In the genomic region with DNA sequence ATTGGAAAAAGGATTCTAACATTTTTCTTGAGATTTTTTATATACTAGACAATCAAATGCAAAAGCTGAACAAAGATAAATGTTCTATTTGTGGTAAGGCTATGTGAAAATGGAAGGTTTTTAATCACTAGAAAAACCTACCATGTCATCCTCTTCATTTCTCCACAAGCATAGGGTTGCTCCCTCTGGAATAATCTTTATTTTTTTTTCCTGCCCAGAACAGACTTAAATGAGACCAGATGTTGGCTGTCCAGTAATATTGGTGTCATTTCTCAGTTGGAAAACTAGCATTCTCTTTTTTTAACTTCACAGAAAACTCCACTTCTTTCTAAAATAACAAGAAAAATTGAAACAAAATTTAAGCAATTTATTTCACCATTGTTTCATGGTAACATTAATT, we compare ENCODE assay signal across 20 mouse cellular contexts.
"Had no signal": no experiment of that assay in that cellular context is flagged by ENCODE, and none has a peak within 500 bp of the region (broad histone marks: within the 10 kb centered on the region; RNA-seq: fewer than 3 reads in every experiment).

No protein-coding gene starts in this region.

- H3K27me3 ChIP-seq: limb, embryonic 12.5 days; liver, embryonic 12.5 days; liver, embryonic 15.5 days; midbrain, embryonic 12.5 days; midbrain, embryonic 15.5 days; neural tube, embryonic 12.5 days; neural tube, embryonic 15.5 days had no signal

- H3K36me3 ChIP-seq: limb, embryonic 12.5 days; liver, embryonic 12.5 days; liver, embryonic 15.5 days; midbrain, embryonic 12.5 days; midbrain, embryonic 15.5 days; neural tube, embryonic 12.5 days; neural tube, embryonic 15.5 days had no signal

- H3K4me3 ChIP-seq: left cerebral cortex, adult 2 months; limb, embryonic 12.5 days; liver, embryonic 12.5 days; liver, embryonic 15.5 days; midbrain, embryonic 12.5 days; midbrain, embryonic 15.5 days; neural tube, embryonic 12.5 days; neural tube, embryonic 15.5 days had no signal

- H3K9me3 ChIP-seq: limb, embryonic 12.5 days; liver, embryonic 12.5 days; liver, embryonic 15.5 days; midbrain, embryonic 12.5 days; midbrain, embryonic 15.5 days; neural tube, embryonic 12.5 days; neural tube, embryonic 15.5 days had no signal

- H3K4me1 ChIP-seq: liver, embryonic 12.5 days; liver, embryonic 15.5 days; midbrain, embryonic 12.5 days; midbrain, embryonic 15.5 days; neural tube, embryonic 12.5 days; neural tube, embryonic 15.5 days had no signal

- H3K27ac ChIP-seq: left cerebral cortex, adult 2 months; limb, embryonic 12.5 days; liver, embryonic 12.5 days; liver, embryonic 15.5 days; midbrain, embryonic 12.5 days; midbrain, embryonic 15.5 days; neural tube, embryonic 12.5 days; neural tube, embryonic 15.5 days; stomach, postnatal 0 days had no signal

- H3K4me2 ChIP-seq: limb, embryonic 12.5 days; liver, embryonic 12.5 days; liver, embryonic 15.5 days; midbrain, embryonic 12.5 days; midbrain, embryonic 15.5 days; neural tube, embryonic 12.5 days; neural tube, embryonic 15.5 days had no signal

- H3K9ac ChIP-seq: limb, embryonic 12.5 days; liver, embryonic 12.5 days; liver, embryonic 15.5 days; midbrain, embryonic 12.5 days; midbrain, embryonic 15.5 days; neural tube, embryonic 12.5 days; neural tube, embryonic 15.5 days had no signal

- DNase-seq: kidney, adult 18-20 months; kidney, adult 9 months; kidney, postnatal 25 days; layer of hippocampus, postnatal 36 days; liver; lung, adult 2 months; lung, postnatal 14 days; lung, postnatal 4 days; retina, postnatal 1 day; thymus, postnatal 25 days had no signal

- ATAC-seq: intestine, embryonic 16.5 days; liver, embryonic 12.5 days; midbrain, embryonic 15.5 days had no signal
